Mouse (Mus musculus): Measurements from ENCODE around the gene Eif3i.
"Not testable (repeated sequence)": the region's sequence is repeated elsewhere in the genome, so short reads cannot be mapped to it uniquely, and the experiment has no call there.

Gene Eif3i

GRCm38 (mm10) chr4:129573430-129573829, 27.0 kb downstream of the Eif3i start, which contains the start of gene Lck:
Lck (minus strand) TSS chr4:129573641.
- peak; percentile 10 for DNase-seq (ENCODE audit: low spot score)

DNA sequence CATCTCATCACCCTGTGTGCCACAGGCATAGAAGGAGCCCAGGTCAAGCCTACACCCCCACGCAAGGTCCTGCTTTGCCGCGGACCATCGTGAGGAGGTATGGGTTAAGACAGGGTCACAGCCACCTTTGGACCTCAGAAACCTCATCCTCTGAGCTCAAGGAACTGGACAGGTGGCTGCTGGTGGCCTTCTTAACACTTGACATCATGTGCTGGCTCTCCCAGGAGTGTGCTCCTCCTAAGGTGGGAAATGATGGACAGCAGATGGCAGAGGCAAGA, 27.4 kb downstream of the Eif3i start:
- no peak for DNase-seq (ENCODE audit: low spot score)

- DNase-seq (ENCODE audit: low spot score) = peak; percentile 40
Observed at GRCm38 (mm10) chr4:129572236-129573092, 28.0 kb downstream of the Eif3i start.

DNA sequence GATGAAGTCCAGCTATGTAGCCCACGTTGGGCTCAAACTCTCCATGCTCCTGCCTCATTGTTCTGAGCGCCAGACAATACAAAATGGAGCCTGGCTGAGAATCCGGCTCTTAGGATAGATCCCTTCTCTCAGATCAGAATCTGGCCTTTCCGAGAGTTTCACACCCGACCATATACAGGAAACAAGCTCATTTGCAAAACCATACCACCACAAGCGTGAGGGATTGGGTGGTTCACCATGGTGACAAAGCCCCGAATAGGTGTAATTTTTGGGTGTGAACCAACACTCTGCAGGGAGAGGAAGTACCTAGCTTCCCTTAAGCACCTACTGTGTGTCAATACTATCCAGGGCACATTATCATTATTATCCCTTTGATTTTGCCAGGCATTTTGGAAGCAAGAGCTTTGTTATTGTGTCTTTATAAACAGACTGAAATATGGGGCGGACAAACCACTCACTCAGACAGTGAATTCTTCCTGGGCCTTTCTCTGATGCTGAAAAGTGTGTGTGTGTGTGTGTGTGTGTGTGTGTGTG, 28.8 kb downstream of the Eif3i start:
- DNase-seq (ENCODE audit: low spot score) = peak; percentile 10

GRCm38 (mm10) chr4:129570028-129570427, 30.4 kb downstream of the Eif3i start:
- no peak for DNase-seq (ENCODE audit: low spot score)

GRCm38 (mm10) chr4:129568366-129568765, 32.1 kb downstream of the Eif3i start:
- DNase-seq (ENCODE audit: low spot score) = no peak

DNA sequence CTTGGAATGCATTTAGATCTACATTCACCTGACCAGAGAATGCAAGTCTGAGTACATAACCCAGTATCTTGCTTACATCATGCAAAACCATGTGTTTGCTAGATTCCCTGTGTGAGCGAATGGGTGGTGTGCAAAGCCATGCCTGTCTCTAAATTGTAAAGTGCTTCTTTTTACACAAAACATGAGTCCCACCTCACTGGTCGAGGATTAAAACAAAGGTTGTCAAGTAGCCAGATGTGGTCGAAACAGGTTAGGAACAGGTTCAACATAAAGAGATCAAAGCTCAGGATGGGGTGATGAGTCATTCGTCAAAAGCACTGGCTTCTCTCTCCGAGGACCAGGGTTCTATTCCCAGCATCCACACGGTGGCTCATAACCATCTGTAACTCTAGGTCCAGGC, 35.3 kb downstream of the Eif3i start:
- no peak for DNase-seq (ENCODE audit: low spot score)

DNA sequence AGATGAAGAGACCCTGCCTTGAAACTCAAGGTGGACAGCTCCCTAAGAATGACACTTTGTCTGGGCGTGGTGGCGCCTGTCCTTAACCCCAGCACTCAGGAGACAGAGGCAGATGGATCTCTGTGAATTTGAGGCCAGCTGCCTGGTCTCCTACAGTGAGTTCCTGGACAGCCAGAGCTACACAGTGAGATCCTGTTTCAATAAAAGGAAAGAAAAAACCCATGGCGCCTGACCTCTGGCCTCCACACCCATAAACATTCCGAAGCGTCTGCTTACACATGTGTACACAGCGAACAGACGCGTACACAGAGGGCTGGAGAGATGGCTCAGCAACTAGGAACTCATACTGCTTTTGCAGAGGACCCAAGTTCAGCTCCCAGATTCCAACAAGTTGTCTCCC, 36.7 kb downstream of the Eif3i start:
- no peak for DNase-seq (ENCODE audit: low spot score)

GRCm38 (mm10) chr4:129561184-129561583, 39.3 kb downstream of the Eif3i start:
- no peak for DNase-seq (ENCODE audit: low spot score)

DNA sequence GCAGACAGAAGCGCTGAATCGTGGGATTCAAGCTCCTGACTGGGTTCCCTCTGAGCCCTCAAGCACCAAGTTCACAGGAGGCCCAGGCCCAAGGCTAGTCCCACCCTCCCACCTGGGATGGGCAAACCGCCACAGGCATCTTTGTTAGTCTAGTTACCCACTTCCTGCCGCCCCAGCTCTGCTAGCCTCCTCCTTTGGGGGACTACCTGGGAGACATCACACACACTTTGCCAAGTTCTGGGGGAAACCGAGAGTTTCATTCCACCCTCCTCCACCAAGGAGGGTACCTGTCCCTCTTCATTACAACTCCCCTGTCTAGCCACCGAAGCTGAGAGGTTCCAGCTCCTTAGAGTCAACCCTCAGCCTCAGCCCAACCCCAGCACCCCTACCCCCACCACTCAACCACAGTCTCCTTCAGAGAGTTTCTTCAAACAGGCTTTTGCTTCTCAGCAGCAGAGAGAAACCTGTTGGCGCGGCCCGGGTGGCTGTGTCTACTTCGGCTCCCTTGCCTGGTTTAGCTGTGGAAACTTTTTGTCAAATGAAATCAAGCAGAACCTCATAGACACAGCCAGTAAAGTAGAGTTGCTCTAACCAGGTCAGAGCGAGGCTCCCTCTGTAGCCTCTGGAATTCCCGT, 42.0 kb downstream of the Eif3i start:
- no peak for DNase-seq (ENCODE audit: low spot score)

GRCm38 (mm10) chr4:129557256-129557808, 43.1 kb downstream of the Eif3i start:
- DNase-seq (ENCODE audit: low spot score) = no peak

- DNase-seq (ENCODE audit: low spot score) = peak; percentile 91
Observed at GRCm38 (mm10) chr4:129556532-129557223, 43.8 kb downstream of the Eif3i start.

DNA sequence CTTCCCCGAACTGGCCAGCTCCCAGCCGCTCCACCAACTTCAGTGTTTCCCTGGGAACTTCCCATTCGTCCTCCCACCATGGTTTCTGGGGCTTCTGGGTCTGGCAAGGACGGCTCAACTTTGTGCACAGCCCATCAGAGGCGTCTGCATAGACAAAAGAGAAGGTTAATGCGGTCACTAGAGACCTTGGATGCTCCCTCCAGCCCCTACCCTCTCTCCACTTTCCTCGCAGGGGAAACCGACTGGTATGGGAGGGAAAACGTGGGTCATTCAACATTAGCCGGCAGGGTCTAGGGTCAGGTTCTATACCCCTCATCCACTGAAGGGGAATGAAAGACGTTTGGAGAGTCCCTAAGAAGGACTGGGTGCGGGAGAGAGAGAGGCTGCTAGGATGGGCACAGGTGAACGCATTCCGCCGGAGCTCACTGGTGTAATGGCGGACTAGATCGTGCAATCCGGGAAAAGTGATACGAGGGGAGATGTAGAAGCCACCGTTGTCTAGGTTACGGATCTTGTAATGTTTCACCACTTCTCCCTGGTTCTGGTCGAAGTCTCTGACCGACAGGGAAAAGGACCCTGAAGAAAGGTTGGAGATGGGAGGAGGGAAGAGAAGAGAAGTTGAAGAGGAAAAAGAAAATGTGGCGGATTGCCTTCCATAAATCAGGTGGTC, 44.5 kb downstream of the Eif3i start:
- DNase-seq (ENCODE audit: low spot score) = no peak

- peak; percentile 52 for DNase-seq (ENCODE audit: low spot score)
Observed at GRCm38 (mm10) chr4:129555421-129555861, 45.0 kb downstream of the Eif3i start.

- DNase-seq (ENCODE audit: low spot score) = not testable (repeated sequence)
Observed at GRCm38 (mm10) chr4:129554512-129554911, 45.9 kb downstream of the Eif3i start.

DNA sequence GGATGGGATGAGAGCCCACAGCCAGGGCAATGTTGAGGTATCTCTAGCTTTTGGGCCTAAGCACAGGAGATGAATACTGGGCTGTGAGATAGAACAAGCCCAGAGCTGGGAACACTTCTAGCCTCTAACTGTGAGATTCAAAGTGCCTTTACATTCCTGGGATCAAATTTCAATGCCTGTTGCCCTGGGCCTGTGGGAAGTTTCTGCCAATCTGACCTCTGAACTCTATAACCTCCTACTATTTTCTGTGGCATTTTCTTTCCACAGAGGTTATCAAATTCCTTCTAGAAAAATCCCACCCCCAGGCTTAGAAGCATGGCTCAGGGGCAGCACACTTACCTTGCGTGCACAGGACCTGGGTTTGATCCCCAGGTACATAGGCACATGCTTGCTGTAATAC, 50.2 kb downstream of the Eif3i start:
- DNase-seq (ENCODE audit: low spot score) = no peak

GRCm38 (mm10) chr4:129549306-129549705, 51.1 kb downstream of the Eif3i start:
- no peak for DNase-seq (ENCODE audit: low spot score)

- DNase-seq (ENCODE audit: low spot score) = not testable (repeated sequence)
Observed at GRCm38 (mm10) chr4:129547631-129548030, 52.8 kb downstream of the Eif3i start.

- no peak for DNase-seq (ENCODE audit: low spot score)
Observed at GRCm38 (mm10) chr4:129544106-129544505, 56.3 kb downstream of the Eif3i start.

- DNase-seq (ENCODE audit: low spot score) = peak; percentile 98
Observed at GRCm38 (mm10) chr4:129542592-129543141, 57.8 kb downstream of the Eif3i start, which contains the start of gene Hdac1. Hdac1 (minus strand) TSS chr4:129542713.
